Mouse (Mus musculus) MEL (cell line): Measurements from ENCODE around the gene Ak7. TPM values are rescaled to one million over a fixed set of nuclear protein-coding genes. Genes with fewer than 3 reads are reported as not detected.

Experiments
- DNase-seq: peaks from one replicate; pipeline ENCODE4 v3.0.0; 2011; ENCODE audit warnings: low read depth, low spot score
- H3K27ac ChIP-seq: 2 replicates; pipeline ENCODE4 v1.5.1; 2012; ENCODE audit warnings: low read depth, mild to moderate bottlenecking, control low read depth, low read length, moderate library complexity; ENCODE audit not compliant: control insufficient read depth
- H3K27me3 ChIP-seq, 2 experiments: fragments of 150-350 bp in 1 of 2; sonication (generic) in 1 of 2; 2 replicates each; pipeline ENCODE4 v1.6.1; 2012; ENCODE audit warnings: low read length in 2 of 2, mild to moderate bottlenecking in 2 of 2, improper control_type of control experiment in 1 of 2, moderate library complexity in 1 of 2; ENCODE audit not compliant: insufficient read depth in 2 of 2, control insufficient read depth in 1 of 2
- H3K36me3 ChIP-seq, 2 experiments: 2 replicates each; pipeline ENCODE4 v1.6.1; 2012 to 2014; ENCODE audit warnings: low read length in 2 of 2, improper control_type of control experiment in 1 of 2, inconsistent platforms in 1 of 2, mild to moderate bottlenecking in 1 of 2; ENCODE audit not compliant: insufficient read depth in 2 of 2, control insufficient read depth in 1 of 2
- H3K4me1 ChIP-seq, 2 experiments: fragments of 150-350 bp in 1 of 2; sonication (generic) in 1 of 2; 2 replicates each; pipeline ENCODE4 v1.6.1; 2012; ENCODE audit warnings: low read length in 2 of 2, improper control_type of control experiment in 1 of 2, mild to moderate bottlenecking in 1 of 2; ENCODE audit not compliant: insufficient read depth in 2 of 2, control insufficient read depth in 1 of 2
- H3K4me3 ChIP-seq, 2 experiments: fragments of 150-350 bp in 1 of 2; sonication (generic) in 1 of 2; 2 replicates each; pipeline ENCODE4 v1.5.1; 2012; ENCODE audit warnings: low read depth in 2 of 2, low read length in 2 of 2, mild to moderate bottlenecking in 2 of 2, moderate library complexity in 2 of 2, control low read depth in 1 of 2, improper control_type of control experiment in 1 of 2; ENCODE audit not compliant: control insufficient read depth in 1 of 2, insufficient read depth in 1 of 2
- H3K79me2 ChIP-seq: 2 replicates; pipeline ENCODE4 v1.6.1; 2012; ENCODE audit warnings: mild to moderate bottlenecking, low read length, moderate library complexity; ENCODE audit not compliant: control insufficient read depth, poor library complexity, insufficient read depth
- H3K9ac ChIP-seq: 2 replicates; pipeline ENCODE4 v1.6.1; 2012; ENCODE audit warnings: low read depth, mild to moderate bottlenecking, control low read depth, low read length, moderate library complexity; ENCODE audit not compliant: control insufficient read depth, poor library complexity, severe bottlenecking
- H3K9me3 ChIP-seq: fragments of 150-350 bp; sonication (generic); replicated peaks from 2 replicates; pipeline ENCODE4 v1.6.1; 2012; ENCODE audit warnings: mild to moderate bottlenecking, low read length, improper control_type of control experiment, moderate library complexity; ENCODE audit not compliant: insufficient read depth
- BHLHE40 ChIP-seq: IDR thresholded peaks from 2 replicates; pipeline ENCODE4 v1.6.1; 2012; ENCODE audit warnings: low read depth, mild to moderate bottlenecking, inconsistent platforms, low read length, improper control_type of control experiment, borderline replicate concordance
- CHD2 ChIP-seq: IDR thresholded peaks from 2 replicates; pipeline ENCODE4 v1.6.1; 2011; ENCODE audit warnings: low read length, improper control_type of control experiment
- CTCF ChIP-seq, 3 experiments: IDR thresholded peaks in 2 of 3; conservative IDR thresholded peaks in 1 of 3; 2 replicates each; pipeline ENCODE4 v1.5.1; 2011 to 2012; ENCODE audit warnings: low read length in 3 of 3, low read depth in 2 of 3, mild to moderate bottlenecking in 2 of 3, improper control_type of control experiment in 1 of 3, inconsistent platforms in 1 of 3, mixed read lengths in 1 of 3, moderate library complexity in 1 of 3; ENCODE audit not compliant: control insufficient read depth in 1 of 3, insufficient read depth in 1 of 3, poor library complexity in 1 of 3, severe bottlenecking in 1 of 3
- E2F4 ChIP-seq: IDR thresholded peaks from 2 replicates; pipeline ENCODE4 v1.6.1; 2011; ENCODE audit warnings: low read depth, low read length, improper control_type of control experiment, borderline replicate concordance
- ELF1 ChIP-seq: IDR thresholded peaks from 2 replicates; pipeline ENCODE4 v1.6.1; 2014; ENCODE audit warnings: low read depth, mild to moderate bottlenecking, inconsistent platforms, low read length, improper control_type of control experiment, moderate library complexity
- EP300 ChIP-seq, 2 experiments: IDR thresholded peaks; 2 replicates each; pipeline ENCODE4 v1.6.1; 2011; ENCODE audit warnings: improper control_type of control experiment in 2 of 2, low read length in 2 of 2, low read depth in 1 of 2, mild to moderate bottlenecking in 1 of 2
- ETS1 ChIP-seq: IDR thresholded peaks from 2 replicates; pipeline ENCODE4 v1.6.1; 2012; ENCODE audit warnings: low read depth, mild to moderate bottlenecking, inconsistent platforms, low read length, improper control_type of control experiment, moderate library complexity
- GABPA ChIP-seq: IDR thresholded peaks from 2 replicates; pipeline ENCODE4 v1.6.1; 2012; ENCODE audit warnings: low read depth, mild to moderate bottlenecking, inconsistent platforms, low read length, improper control_type of control experiment, moderate library complexity
- HCFC1 ChIP-seq: IDR thresholded peaks from 2 replicates; pipeline ENCODE4 v1.6.1; 2012; ENCODE audit warnings: low read depth, mild to moderate bottlenecking, inconsistent platforms, low read length, improper control_type of control experiment, moderate library complexity
- JUND ChIP-seq: IDR thresholded peaks from 2 replicates; pipeline ENCODE4 v1.6.1; 2011; ENCODE audit warnings: low read depth, mild to moderate bottlenecking, improper control_type of control experiment, low read length
- KAT2A ChIP-seq: conservative IDR thresholded peaks from 2 replicates; pipeline ENCODE4 v1.6.1; 2012; ENCODE audit warnings: low read depth, low read length, improper control_type of control experiment, inconsistent platforms
- MXI1 ChIP-seq: IDR thresholded peaks from 2 replicates; pipeline ENCODE4 v1.6.1; 2011; ENCODE audit warnings: mild to moderate bottlenecking, low read depth, low read length, improper control_type of control experiment
- MYC ChIP-seq: IDR thresholded peaks from 2 replicates; pipeline ENCODE4 v1.6.1; 2011; ENCODE audit warnings: low read depth, mild to moderate bottlenecking, low read length, improper control_type of control experiment, moderate library complexity
- NELFE ChIP-seq: IDR thresholded peaks from 2 replicates; pipeline ENCODE4 v1.6.1; 2011; ENCODE audit warnings: low read depth, low read length, improper control_type of control experiment
- NRF1 ChIP-seq: IDR thresholded peaks from 2 replicates; pipeline ENCODE4 v1.6.1; 2014; ENCODE audit warnings: low read depth, mild to moderate bottlenecking, inconsistent platforms, low read length, improper control_type of control experiment, moderate library complexity; ENCODE audit not compliant: poor library complexity, insufficient read depth, severe bottlenecking
- POLR2A ChIP-seq, 2 experiments: IDR thresholded peaks; 2 replicates each; pipeline ENCODE4 v1.6.1; 2011 to 2012; ENCODE audit warnings: low read length in 2 of 2, mild to moderate bottlenecking in 2 of 2, control low read depth in 1 of 2, improper control_type of control experiment in 1 of 2, low read depth in 1 of 2, moderate library complexity in 1 of 2; ENCODE audit not compliant: control insufficient read depth in 1 of 2, insufficient read depth in 1 of 2, poor library complexity in 1 of 2
- POLR2AphosphoS2 ChIP-seq: IDR thresholded peaks from 2 replicates; pipeline ENCODE4 v1.6.1; 2011; ENCODE audit warnings: low read length, improper control_type of control experiment
- POLR2AphosphoS5 ChIP-seq: IDR thresholded peaks from 2 replicates; pipeline ENCODE4 v1.6.1; 2012; ENCODE audit warnings: low read depth, borderline replicate concordance, mild to moderate bottlenecking, inconsistent platforms, low read length, moderate library complexity, mixed read lengths
- RCOR1 ChIP-seq: IDR thresholded peaks from 2 replicates; pipeline ENCODE4 v1.6.1; 2012; ENCODE audit warnings: low read depth, mild to moderate bottlenecking, inconsistent platforms, low read length, improper control_type of control experiment
- SMC3 ChIP-seq: IDR thresholded peaks from 2 replicates; pipeline ENCODE4 v1.6.1; 2011; ENCODE audit warnings: low read depth, low read length, improper control_type of control experiment
- TAL1 ChIP-seq: IDR thresholded peaks from 2 replicates; pipeline ENCODE4 v1.6.1; 2012; ENCODE audit warnings: mild to moderate bottlenecking, inconsistent platforms, low read length, moderate library complexity, mixed read lengths
- TBP ChIP-seq: IDR thresholded peaks from 2 replicates; pipeline ENCODE4 v1.8.0; 2011; ENCODE audit warnings: low read depth, low read length, improper control_type of control experiment
- TCF12 ChIP-seq: IDR thresholded peaks from 2 replicates; pipeline ENCODE4 v1.6.1; 2014; ENCODE audit warnings: low read depth, mild to moderate bottlenecking, inconsistent platforms, low read length, improper control_type of control experiment, moderate library complexity
- UBTF ChIP-seq: IDR thresholded peaks from 2 replicates; pipeline ENCODE4 v1.6.1; 2012; ENCODE audit warnings: low read depth, mild to moderate bottlenecking, inconsistent platforms, low read length, improper control_type of control experiment, moderate library complexity, borderline replicate concordance; ENCODE audit not compliant: insufficient read depth
- USF1 ChIP-seq: IDR thresholded peaks from 2 replicates; pipeline ENCODE4 v1.6.1; 2014; ENCODE audit warnings: low read depth, mild to moderate bottlenecking, inconsistent platforms, low read length, improper control_type of control experiment, moderate library complexity
- USF2 ChIP-seq, 2 experiments: IDR thresholded peaks; 2 replicates each; pipeline ENCODE4 v1.6.1; 2011 to 2012; ENCODE audit warnings: improper control_type of control experiment in 2 of 2, low read length in 2 of 2, borderline replicate concordance in 1 of 2, inconsistent platforms in 1 of 2, low read depth in 1 of 2, mild to moderate bottlenecking in 1 of 2; ENCODE audit not compliant: insufficient read depth in 1 of 2
- ZKSCAN1 ChIP-seq: IDR thresholded peaks from 2 replicates; pipeline ENCODE4 v1.6.1; 2012; ENCODE audit warnings: low read depth, mild to moderate bottlenecking, inconsistent platforms, low read length, improper control_type of control experiment, moderate library complexity
- polyA plus RNA-seq, 2 experiments: library from polyadenylated mRNA; stranded (reverse) in 1 of 2; unstranded in 1 of 2; fragments of >175 nt in 1 of 2; fragments of >200 nt in 1 of 2; gene quantifications; 2 replicates each; pipeline versions ENCODE4 v1.2.1 to v1.2.4; 2012; ENCODE audit warnings: low replicate concordance in 2 of 2, low read depth in 1 of 2; ENCODE audit not compliant: insufficient read length in 2 of 2, insufficient read depth in 1 of 2, missing spikeins in 1 of 2
- total RNA-seq: library from RNA; depleted of rRNA; stranded (reverse); fragments of 300-350 nt; gene quantifications from 2 replicates; pipeline ENCODE4 v1.2.3, GENCODE M21; 2012

Gene Ak7
- total and polyA plus RNA-seq, 3 experiments = 0.31 to 0.36 TPM; not detected in 1

DNA sequence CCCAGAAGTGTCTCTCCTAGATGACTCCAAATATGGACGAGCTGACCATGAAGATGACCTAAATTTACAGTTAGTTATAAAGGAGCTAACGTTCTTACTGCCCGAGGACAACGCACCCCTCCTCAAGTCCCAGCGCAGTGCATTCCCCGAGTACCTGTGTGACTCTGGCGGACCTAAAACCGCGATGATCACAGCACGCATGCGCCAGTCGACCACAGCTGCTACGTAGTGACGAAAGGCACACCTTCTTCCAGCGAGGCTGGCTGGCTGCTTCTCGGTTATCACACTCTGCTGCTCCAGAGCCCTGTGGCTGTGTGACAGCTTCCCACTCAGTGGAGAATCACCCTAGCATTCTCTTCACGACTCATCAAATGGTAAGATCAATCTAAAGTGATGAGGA lies 12.8 kb downstream of the Ak7 start (continued):
- peak; percentile 41 to 73; a peak in 2 of 4 replicates for TF ChIP-seq POLR2A (IDR thresholded peaks at IDR 0.05; ENCODE audit: control insufficient read depth in 1 of 2, insufficient read depth in 1 of 2, low read depth in 1 of 2, low read length in 2 of 2, poor library complexity in 1 of 2)
- 0 out of 2 replicates have a peak, but pooled peaks have one; percentile 38 for TF ChIP-seq MXI1
- TF ChIP-seq NELFE = peak; percentile 36; the same call in 1 of the 2 replicates
- TF ChIP-seq JUND = no peak
- TF ChIP-seq E2F4 = no peak
- no peak for TF ChIP-seq CHD2
- TF ChIP-seq BHLHE40 = no peak
- no peak for TF ChIP-seq ELF1
- TF ChIP-seq USF1 = no peak
- peak; percentile 98 for TF ChIP-seq NRF1
- 0 out of 2 replicates have a peak, but pooled peaks have one; percentile 38 for TF ChIP-seq ETS1
- TF ChIP-seq UBTF = no peak
- no peak for TF ChIP-seq POLR2AphosphoS5
- TF ChIP-seq MYC = peak; percentile 47; the same call in 1 of the 2 replicates
- no peak for TF ChIP-seq EP300 (IDR thresholded peaks at IDR 0.05; ENCODE audit: low read depth in 1 of 2, low read length in 2 of 2)
- TF ChIP-seq POLR2AphosphoS2 = peak; percentile 38; the same call in 1 of the 2 replicates
- no peak for TF ChIP-seq CTCF (IDR thresholded peaks at IDR 0.05 in 2 of 3, conservative IDR thresholded peaks at IDR 0.05 in 1 of 3; ENCODE audit: control insufficient read depth in 1 of 3, insufficient read depth in 1 of 3, low read depth in 2 of 3, low read length in 3 of 3, poor library complexity in 1 of 3, severe bottlenecking in 1 of 3)
- TF ChIP-seq TAL1 = no peak
- no peak for TF ChIP-seq HCFC1

DNA sequence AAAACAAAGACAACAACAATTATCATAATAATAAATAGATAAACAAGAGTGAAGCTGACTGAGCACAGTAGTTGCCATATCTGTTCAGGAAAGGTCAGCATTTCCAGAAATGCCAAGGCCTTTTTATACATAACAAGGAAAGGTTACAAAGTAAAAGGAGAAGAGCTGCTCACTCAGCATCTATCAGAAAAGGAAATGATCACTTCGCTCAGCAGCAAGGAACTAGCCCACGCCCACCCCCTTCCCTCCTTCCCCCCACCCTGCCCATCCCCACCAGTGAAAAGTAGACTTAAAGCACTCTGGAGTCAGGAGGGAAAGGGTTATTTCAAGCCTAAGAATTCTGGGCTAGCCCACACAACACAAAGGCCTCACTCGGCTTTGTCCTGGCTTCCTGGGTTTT lies 14.4 kb downstream of the Ak7 start:
- TF ChIP-seq KAT2A = no peak
- no peak for TF ChIP-seq TCF12
- no peak for TF ChIP-seq MXI1
- TF ChIP-seq USF2 (IDR thresholded peaks at IDR 0.05; ENCODE audit: borderline replicate concordance in 1 of 2, insufficient read depth in 1 of 2, low read depth in 1 of 2, low read length in 2 of 2) = no peak
- TF ChIP-seq ETS1 = no peak
- TF ChIP-seq RCOR1 = no peak
- TF ChIP-seq USF1 = no peak
- no peak for TF ChIP-seq NELFE
- no peak for TF ChIP-seq CHD2
- TF ChIP-seq E2F4 = no peak
- TF ChIP-seq GABPA = no peak
- TF ChIP-seq ELF1 = no peak
- TF ChIP-seq ZKSCAN1 = no peak
- TF ChIP-seq MYC = no peak
- TF ChIP-seq TBP = no peak
- TF ChIP-seq SMC3 = no peak
- Histone ChIP-seq H3K79me2 (no peaks in the 10 kb centered on the region), H3K4me3 (no peak overlapping the region), H3K36me3 (peaks cover 0 to 20% of the 10 kb centered on the region in 2 experiments; a peak in 2 of 4 replicates), H3K4me1 (peaks cover 13 to 32% of the 10 kb centered on the region in 2 experiments), H3K27me3 (no peaks in the 10 kb centered on the region), H3K9me3 (no peaks in the 10 kb centered on the region), H3K9ac (no peak overlapping the region), H3K27ac (no peak overlapping the region)
- no peak for DNase-seq
